Mouse (Mus musculus): Measurements from ENCODE around the gene Rbfox3. TPM values are rescaled to one million over a fixed set of nuclear protein-coding genes. Genes with fewer than 3 reads are reported as not detected.

Rbfox3 gene
- polyA plus RNA-seq, 1 experiment from 2014 or later, result 1.1 TPM

GRCm38 (mm10) chr11:118645158-118645557 is 266.2 kb downstream of the Rbfox3 start:
- no peak overlapping the region for H3K4me3 ChIP-seq (ENCODE audit: low read depth, low read length)
- H3K27ac ChIP-seq (ENCODE audit: low read depth, low read length), result no peak overlapping the region
- no peaks in the 10 kb centered on the region for H3K9me3 ChIP-seq (ENCODE audit: control insufficient read depth, low read length)
- DNase-seq (ENCODE audit: low spot score) (no peak), ATAC-seq (replicated peaks; ENCODE audit: low FRiP score) (no peak)
- no peak overlapping the region for H3K9ac ChIP-seq (ENCODE audit: low read depth, low read length)
- H3K27me3 ChIP-seq (replicated peaks; ENCODE audit: control insufficient read depth, insufficient read depth, low read length), result no peaks in the 10 kb centered on the region
- no peak overlapping the region for H3K4me2 ChIP-seq
- no peaks in the 10 kb centered on the region for H3K4me1 ChIP-seq (replicated peaks; ENCODE audit: control insufficient read depth, insufficient read depth, low read length)
- 78% methylated on average over 3 of the region's 3 CpGs for WGBS
- no peaks in the 10 kb centered on the region for H3K36me3 ChIP-seq (ENCODE audit: control insufficient read depth, insufficient read depth, low read length)

- Histone ChIP-seq H3K36me3 (ENCODE audit: control insufficient read depth, insufficient read depth, low read length) (no peaks in the 10 kb centered on the region), H3K4me3 (ENCODE audit: low read depth, low read length) (no peak overlapping the region), H3K4me2 (no peak overlapping the region), H3K27me3 (replicated peaks; ENCODE audit: control insufficient read depth, insufficient read depth, low read length) (no peaks in the 10 kb centered on the region), H3K9ac (ENCODE audit: low read depth, low read length) (no peak overlapping the region), H3K27ac (ENCODE audit: low read depth, low read length) (no peak overlapping the region), H3K4me1 (replicated peaks; ENCODE audit: control insufficient read depth, insufficient read depth, low read length) (no peaks in the 10 kb centered on the region), H3K9me3 (ENCODE audit: control insufficient read depth, low read length) (no peaks in the 10 kb centered on the region)
- no peak for DNase-seq (ENCODE audit: low spot score)
- ATAC-seq (replicated peaks; ENCODE audit: low FRiP score), result no peak
- 75% methylated on average over 4 of the region's 4 CpGs for WGBS
Measured at GRCm38 (mm10) chr11:118640706-118641105, 270.7 kb downstream of the Rbfox3 start.

GRCm38 (mm10) chr11:118637718-118638117 is 273.7 kb downstream of the Rbfox3 start:
- Histone ChIP-seq H3K27ac (ENCODE audit: low read depth, low read length) (no peak overlapping the region), H3K27me3 (replicated peaks; ENCODE audit: control insufficient read depth, insufficient read depth, low read length) (no peaks in the 10 kb centered on the region), H3K4me2 (no peak overlapping the region), H3K4me3 (ENCODE audit: low read depth, low read length) (no peak overlapping the region), H3K36me3 (ENCODE audit: control insufficient read depth, insufficient read depth, low read length) (no peaks in the 10 kb centered on the region), H3K9ac (ENCODE audit: low read depth, low read length) (no peak overlapping the region), H3K4me1 (replicated peaks; ENCODE audit: control insufficient read depth, insufficient read depth, low read length) (no peaks in the 10 kb centered on the region), H3K9me3 (ENCODE audit: control insufficient read depth, low read length) (no peaks in the 10 kb centered on the region)
- ATAC-seq (replicated peaks; ENCODE audit: low FRiP score) (no peak), DNase-seq (ENCODE audit: low spot score) (no peak)
- 83% methylated on average over 10 of the region's 10 CpGs for WGBS

- WGBS, result 42% methylated on average over 8 of the region's 8 CpGs
- Histone ChIP-seq H3K4me3 (ENCODE audit: low read depth, low read length) (no peak overlapping the region), H3K9me3 (ENCODE audit: control insufficient read depth, low read length) (no peaks in the 10 kb centered on the region), H3K4me2 (no peak overlapping the region), H3K27ac (ENCODE audit: low read depth, low read length) (no peak overlapping the region), H3K27me3 (replicated peaks; ENCODE audit: control insufficient read depth, insufficient read depth, low read length) (no peaks in the 10 kb centered on the region), H3K9ac (ENCODE audit: low read depth, low read length) (no peak overlapping the region), H3K4me1 (replicated peaks; ENCODE audit: control insufficient read depth, insufficient read depth, low read length) (no peaks in the 10 kb centered on the region), H3K36me3 (ENCODE audit: control insufficient read depth, insufficient read depth, low read length) (no peaks in the 10 kb centered on the region)
- ATAC-seq (replicated peaks; ENCODE audit: low FRiP score) (no peak), DNase-seq (ENCODE audit: low spot score) (no peak)
Measured at GRCm38 (mm10) chr11:118634647-118635046, 276.8 kb downstream of the Rbfox3 start.

GRCm38 (mm10) chr11:118629718-118630117 is 281.7 kb downstream of the Rbfox3 start:
- H3K9ac ChIP-seq (ENCODE audit: low read depth, low read length), result no peak overlapping the region
- H3K36me3 ChIP-seq (ENCODE audit: control insufficient read depth, insufficient read depth, low read length), result no peaks in the 10 kb centered on the region
- H3K27me3 ChIP-seq (replicated peaks; ENCODE audit: control insufficient read depth, insufficient read depth, low read length), result no peaks in the 10 kb centered on the region
- 95% methylated on average over 1 of the region's 1 CpGs for WGBS
- no peak overlapping the region for H3K4me3 ChIP-seq (ENCODE audit: low read depth, low read length)
- no peak overlapping the region for H3K27ac ChIP-seq (ENCODE audit: low read depth, low read length)
- H3K9me3 ChIP-seq (ENCODE audit: control insufficient read depth, low read length), result no peaks in the 10 kb centered on the region
- DNase-seq (ENCODE audit: low spot score) (no peak), ATAC-seq (replicated peaks; ENCODE audit: low FRiP score) (no peak)
- no peaks in the 10 kb centered on the region for H3K4me1 ChIP-seq (replicated peaks; ENCODE audit: control insufficient read depth, insufficient read depth, low read length)
- no peak overlapping the region for H3K4me2 ChIP-seq

- Histone ChIP-seq H3K4me1 (replicated peaks; ENCODE audit: control insufficient read depth, insufficient read depth, low read length) (no peaks in the 10 kb centered on the region), H3K27me3 (replicated peaks; ENCODE audit: control insufficient read depth, insufficient read depth, low read length) (no peaks in the 10 kb centered on the region), H3K36me3 (ENCODE audit: control insufficient read depth, insufficient read depth, low read length) (no peaks in the 10 kb centered on the region), H3K9me3 (ENCODE audit: control insufficient read depth, low read length) (no peaks in the 10 kb centered on the region), H3K4me2 (no peak overlapping the region), H3K9ac (ENCODE audit: low read depth, low read length) (no peak overlapping the region), H3K27ac (ENCODE audit: low read depth, low read length) (no peak overlapping the region), H3K4me3 (ENCODE audit: low read depth, low read length) (no peak overlapping the region)
- no peak for ATAC-seq (replicated peaks; ENCODE audit: low FRiP score)
- no peak for DNase-seq (ENCODE audit: low spot score)
- WGBS, result 65% methylated on average over 5 of the region's 5 CpGs
Measured at GRCm38 (mm10) chr11:118627541-118627940, 283.9 kb downstream of the Rbfox3 start.

GRCm38 (mm10) chr11:118620869-118621268 is 290.5 kb downstream of the Rbfox3 start:
- 73% methylated on average over 4 of the region's 4 CpGs for WGBS
- no peaks in the 10 kb centered on the region for H3K27me3 ChIP-seq (replicated peaks; ENCODE audit: control insufficient read depth, insufficient read depth, low read length)
- no peaks in the 10 kb centered on the region for H3K36me3 ChIP-seq (ENCODE audit: control insufficient read depth, insufficient read depth, low read length)
- H3K9me3 ChIP-seq (ENCODE audit: control insufficient read depth, low read length), result no peaks in the 10 kb centered on the region
- no peaks in the 10 kb centered on the region for H3K4me1 ChIP-seq (replicated peaks; ENCODE audit: control insufficient read depth, insufficient read depth, low read length)
- DNase-seq (ENCODE audit: low spot score) (no peak), ATAC-seq (replicated peaks; ENCODE audit: low FRiP score) (no peak)
- H3K27ac ChIP-seq (ENCODE audit: low read depth, low read length), result no peak overlapping the region
- H3K4me2 ChIP-seq, result no peak overlapping the region
- H3K9ac ChIP-seq (ENCODE audit: low read depth, low read length), result no peak overlapping the region
- H3K4me3 ChIP-seq (ENCODE audit: low read depth, low read length), result no peak overlapping the region

GRCm38 (mm10) chr11:118614126-118614525 is 297.3 kb downstream of the Rbfox3 start:
- Histone ChIP-seq H3K27ac (ENCODE audit: low read depth, low read length) (no peak overlapping the region), H3K4me2 (no peak overlapping the region), H3K9me3 (ENCODE audit: control insufficient read depth, low read length) (no peaks in the 10 kb centered on the region), H3K4me1 (replicated peaks; ENCODE audit: control insufficient read depth, insufficient read depth, low read length) (no peaks in the 10 kb centered on the region), H3K27me3 (replicated peaks; ENCODE audit: control insufficient read depth, insufficient read depth, low read length) (peaks cover 10% of the 10 kb centered on the region), H3K36me3 (ENCODE audit: control insufficient read depth, insufficient read depth, low read length) (no peaks in the 10 kb centered on the region), H3K4me3 (ENCODE audit: low read depth, low read length) (no peak overlapping the region), H3K9ac (ENCODE audit: low read depth, low read length) (no peak overlapping the region)
- DNase-seq (ENCODE audit: low spot score) (no peak), ATAC-seq (replicated peaks; ENCODE audit: low FRiP score) (no peak)
- WGBS, result 77% methylated on average over 4 of the region's 4 CpGs

GRCm38 (mm10) chr11:118610128-118610527 is 301.3 kb downstream of the Rbfox3 start:
- Histone ChIP-seq H3K4me1 (replicated peaks; ENCODE audit: control insufficient read depth, insufficient read depth, low read length) (no peaks in the 10 kb centered on the region), H3K9ac (ENCODE audit: low read depth, low read length) (no peak overlapping the region), H3K9me3 (ENCODE audit: control insufficient read depth, low read length) (no peaks in the 10 kb centered on the region), H3K27ac (ENCODE audit: low read depth, low read length) (no peak overlapping the region), H3K27me3 (replicated peaks; ENCODE audit: control insufficient read depth, insufficient read depth, low read length) (peaks cover 17% of the 10 kb centered on the region), H3K4me2 (no peak overlapping the region), H3K4me3 (ENCODE audit: low read depth, low read length) (no peak overlapping the region), H3K36me3 (ENCODE audit: control insufficient read depth, insufficient read depth, low read length) (no peaks in the 10 kb centered on the region)
- ATAC-seq (replicated peaks; ENCODE audit: low FRiP score) (no peak), DNase-seq (ENCODE audit: low spot score) (no peak)
- 4% methylated on average over 11 of the region's 14 CpGs for WGBS

All from liver, embryonic 11.5 days (tissue).